Mouse (Mus musculus): ENCODE measurements around the gene Ccdc181.

DNA sequence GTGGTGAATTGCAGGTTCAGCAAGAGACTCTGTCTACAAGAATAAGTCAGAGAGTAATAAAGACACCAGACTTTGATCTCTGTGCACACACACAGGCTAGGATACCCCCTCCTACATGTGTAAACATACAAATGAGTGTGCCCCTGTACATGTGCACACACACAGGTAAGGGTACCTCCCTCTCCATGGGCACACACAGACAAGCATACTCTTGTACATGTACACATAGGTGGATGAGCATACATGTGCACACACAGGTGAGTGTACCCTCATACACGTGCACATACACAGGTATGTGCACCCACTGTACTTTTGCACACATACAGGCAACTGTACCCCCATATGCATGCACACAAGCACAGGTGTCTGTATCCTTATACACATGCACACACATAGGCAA, 41.9 kb upstream of the Ccdc181 start:
- TF ChIP-seq POLR2A (IDR thresholded peaks at IDR 0.05; ENCODE audit: extremely low read depth, insufficient read depth, low read length) (no peak), CTCF (IDR thresholded peaks at IDR 0.05; ENCODE audit: low read depth, low read length) (no peak)
